Mouse (Mus musculus): ENCODE data around the gene Cisd2. TPM values are rescaled to one million over a fixed set of nuclear protein-coding genes. Genes with fewer than 3 reads are reported as not detected.
A peak's percentile ranks its signal among the peaks of the same experiment; 100 is the strongest.

Cisd2 gene
- 68.8 and 77.6 TPM in 2 replicates for polyA plus RNA-seq (2015; fragmentation: Nextera tagmentation; extraction: Ambion mirVana)

DNA sequence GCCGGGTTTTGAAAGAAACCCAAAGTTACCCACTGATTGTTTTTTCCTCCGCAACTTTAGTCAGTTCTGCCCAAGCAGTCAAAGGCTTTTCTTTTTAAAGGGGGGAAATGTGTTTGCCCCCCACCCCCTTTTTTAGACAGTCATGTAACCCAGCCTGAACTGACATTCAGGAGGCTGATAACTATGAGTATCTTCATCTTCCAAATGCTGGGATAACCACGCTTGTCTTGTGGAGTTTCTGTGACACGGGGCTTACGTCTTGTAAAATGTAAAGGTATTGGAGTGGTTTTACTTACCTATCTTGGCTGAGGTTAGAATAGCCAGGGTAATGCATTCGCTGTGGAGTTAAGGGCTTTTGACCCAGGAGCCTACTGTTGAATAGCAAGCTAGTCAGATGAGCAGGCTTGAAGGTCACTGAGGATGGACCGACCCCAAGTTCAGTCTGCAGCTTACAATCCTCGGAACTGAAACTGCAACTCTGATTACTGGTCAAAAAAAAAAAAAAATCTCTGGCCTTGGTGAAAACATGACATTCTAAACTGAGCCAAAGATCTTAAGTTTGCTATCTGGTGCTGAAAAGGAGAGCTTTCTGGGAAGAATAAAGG lies at the start of gene Cisd2:
Gene Cisd2, minus strand, starts transcription at position 318 of the 605 bp plus-strand sequence.
- peak within 1 kb of the TSS; percentile 83 for H3K4me3 ChIP-seq (replicated peaks)
- H3K4me2 ChIP-seq, result peak within 1 kb of the TSS; percentile 75
- H3K36me3 ChIP-seq, result no peaks in the 10 kb centered on the region
- H3K9ac ChIP-seq, result peak within 1 kb of the TSS; percentile 83
- H3K4me1 ChIP-seq, result peaks cover 20% of the 10 kb centered on the region
- peak; percentile 24 for ATAC-seq (replicated peaks; ENCODE audit: low FRiP score)
- H3K27ac ChIP-seq, result peak within 1 kb of the TSS; percentile 98
- 1% methylated on average over 8 of the region's 8 CpGs for WGBS
- H3K9me3 ChIP-seq (replicated peaks), result no peaks in the 10 kb centered on the region
- H3K27me3 ChIP-seq, result no peaks in the 10 kb centered on the region

DNA sequence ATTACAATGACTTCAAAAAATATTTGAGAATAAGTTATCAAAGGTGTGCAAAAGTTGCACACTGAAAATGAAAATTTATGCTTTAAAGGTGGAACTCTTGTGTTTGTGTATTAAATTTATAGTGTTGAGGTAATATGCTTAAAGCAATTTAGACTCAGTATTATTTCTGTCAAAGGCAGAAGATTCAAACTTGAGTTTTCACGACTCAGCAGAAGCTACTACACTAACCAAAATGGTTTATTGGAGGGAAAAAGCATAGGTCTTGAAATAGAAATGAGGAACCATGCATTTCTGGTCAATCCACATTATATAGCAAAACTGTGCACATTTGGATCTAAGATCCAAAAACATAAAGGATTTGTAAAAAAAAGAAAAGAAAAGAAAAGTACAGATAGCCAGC lies 47.1 kb upstream of the Cisd2 start:
- H3K9ac ChIP-seq, result no peak overlapping the region
- no peaks in the 10 kb centered on the region for H3K9me3 ChIP-seq (replicated peaks)
- H3K4me2 ChIP-seq, result no peak overlapping the region
- H3K4me1 ChIP-seq, result no peaks in the 10 kb centered on the region
- H3K27ac ChIP-seq, result no peak overlapping the region
- no peaks in the 10 kb centered on the region for H3K27me3 ChIP-seq
- H3K4me3 ChIP-seq (replicated peaks), result no peak overlapping the region
- peaks cover 15% of the 10 kb centered on the region for H3K36me3 ChIP-seq
- WGBS, result 64% methylated on average over 1 of the region's 1 CpGs
- ATAC-seq (replicated peaks; ENCODE audit: low FRiP score), result no peak

DNA sequence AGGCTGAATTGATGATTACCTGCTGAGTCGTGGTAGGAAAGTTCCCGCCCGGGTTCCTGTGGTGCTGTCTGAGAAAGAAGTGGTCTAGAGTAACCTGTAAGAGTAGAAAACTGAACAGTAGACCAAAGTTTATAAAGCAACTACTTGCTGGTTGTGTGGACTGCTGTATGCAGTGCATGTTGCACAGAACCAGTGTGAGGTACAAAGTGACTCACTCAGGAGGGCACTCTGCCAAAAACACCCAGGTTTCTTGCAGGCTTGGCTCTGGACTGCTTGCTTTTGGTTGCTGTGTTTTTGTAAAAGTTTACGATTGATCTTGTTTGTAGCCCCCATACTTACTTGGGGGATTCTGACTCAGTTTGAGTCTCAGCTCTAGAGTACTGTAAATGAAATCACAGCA lies 46.2 kb upstream of the Cisd2 start:
- H3K9me3 ChIP-seq (replicated peaks), result no peaks in the 10 kb centered on the region
- no peak overlapping the region for H3K9ac ChIP-seq
- peak; percentile 66 for ATAC-seq (replicated peaks; ENCODE audit: low FRiP score)
- H3K4me3 ChIP-seq (replicated peaks), result no peak overlapping the region
- peaks cover 19% of the 10 kb centered on the region for H3K36me3 ChIP-seq
- 43% methylated on average over 4 of the region's 4 CpGs for WGBS
- H3K27ac ChIP-seq, result no peak overlapping the region
- H3K27me3 ChIP-seq, result no peaks in the 10 kb centered on the region
- no peak overlapping the region for H3K4me2 ChIP-seq
- no peaks in the 10 kb centered on the region for H3K4me1 ChIP-seq

DNA sequence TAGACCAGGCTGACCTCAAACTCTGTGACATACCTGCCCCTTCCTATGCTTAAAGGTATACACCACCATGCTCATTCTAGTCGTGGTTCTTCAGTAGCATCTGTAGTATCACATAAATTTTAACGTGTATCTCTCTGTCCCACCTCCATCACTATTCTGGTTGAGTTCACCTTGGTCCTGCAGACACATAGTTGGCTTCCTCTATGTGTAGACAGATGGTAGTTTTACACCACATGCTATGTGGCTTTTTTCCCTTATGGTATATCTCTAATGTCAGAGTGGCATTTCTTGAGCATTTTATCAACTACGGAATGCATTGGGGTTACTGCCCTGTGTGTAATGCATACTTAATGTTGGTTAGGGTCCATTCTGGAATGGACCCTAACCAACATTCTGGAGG lies 45.4 kb upstream of the Cisd2 start:
- Histone ChIP-seq H3K4me3 (replicated peaks) (no peak overlapping the region), H3K9ac (no peak overlapping the region), H3K4me2 (no peak overlapping the region), H3K4me1 (no peaks in the 10 kb centered on the region), H3K9me3 (replicated peaks) (no peaks in the 10 kb centered on the region), H3K27ac (no peak overlapping the region), H3K36me3 (peaks cover 25% of the 10 kb centered on the region), H3K27me3 (no peaks in the 10 kb centered on the region)
- WGBS, result 47% methylated on average over 3 of the region's 3 CpGs
- ATAC-seq (replicated peaks; ENCODE audit: low FRiP score), result no peak

DNA sequence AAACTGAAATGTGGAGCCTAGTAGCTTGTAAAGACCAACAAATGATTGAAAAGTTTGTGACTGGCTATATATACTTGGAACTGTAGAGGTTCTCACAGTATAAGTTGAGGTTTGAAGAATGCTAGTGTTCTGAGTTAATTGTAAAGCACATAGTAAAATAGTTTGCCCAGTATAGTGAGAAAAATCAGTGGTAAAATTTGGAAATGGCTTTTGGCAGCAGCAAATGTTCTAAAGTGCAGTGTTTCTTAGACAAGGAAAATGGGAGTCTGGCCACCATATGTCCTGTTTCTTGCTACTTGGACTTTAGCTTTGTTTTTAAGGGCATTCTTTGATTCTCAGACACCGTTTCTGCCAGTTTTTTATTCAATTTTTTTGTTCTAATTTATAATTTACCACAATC lies 44.7 kb upstream of the Cisd2 start:
- ATAC-seq (replicated peaks; ENCODE audit: low FRiP score), result no peak
- Histone ChIP-seq H3K9me3 (replicated peaks) (no peaks in the 10 kb centered on the region), H3K4me3 (replicated peaks) (no peak overlapping the region), H3K9ac (no peak overlapping the region), H3K27ac (no peak overlapping the region), H3K4me2 (no peak overlapping the region), H3K27me3 (no peaks in the 10 kb centered on the region), H3K4me1 (no peaks in the 10 kb centered on the region), H3K36me3 (peaks cover 31% of the 10 kb centered on the region)
- 84% methylated on average over 1 of the region's 1 CpGs for WGBS

DNA sequence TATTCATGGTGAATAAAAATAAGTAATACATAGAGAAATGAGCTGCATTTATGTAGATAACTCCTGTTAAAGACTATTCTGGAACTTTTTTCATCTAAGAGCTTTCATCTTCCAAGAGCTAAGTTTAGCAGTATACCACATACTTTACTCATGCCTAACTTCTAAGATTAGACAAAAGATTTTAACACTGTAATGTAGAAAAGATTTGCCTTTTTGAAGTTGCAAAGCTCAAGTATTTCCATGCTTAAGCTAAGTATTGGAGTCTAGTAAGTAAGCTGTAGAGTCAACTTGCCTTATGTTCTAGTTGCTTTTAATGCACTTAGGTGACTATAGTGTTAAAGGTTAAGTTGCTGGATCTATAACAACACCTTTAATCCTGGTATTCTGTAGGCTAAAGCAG lies 35.3 kb upstream of the Cisd2 start:
- Histone ChIP-seq H3K9me3 (replicated peaks) (no peaks in the 10 kb centered on the region), H3K36me3 (peaks cover 71% of the 10 kb centered on the region), H3K4me1 (no peaks in the 10 kb centered on the region), H3K27me3 (no peaks in the 10 kb centered on the region), H3K9ac (no peak overlapping the region), H3K27ac (no peak overlapping the region), H3K4me2 (no peak overlapping the region), H3K4me3 (replicated peaks) (no peak overlapping the region)
- no peak for ATAC-seq (replicated peaks; ENCODE audit: low FRiP score)

DNA sequence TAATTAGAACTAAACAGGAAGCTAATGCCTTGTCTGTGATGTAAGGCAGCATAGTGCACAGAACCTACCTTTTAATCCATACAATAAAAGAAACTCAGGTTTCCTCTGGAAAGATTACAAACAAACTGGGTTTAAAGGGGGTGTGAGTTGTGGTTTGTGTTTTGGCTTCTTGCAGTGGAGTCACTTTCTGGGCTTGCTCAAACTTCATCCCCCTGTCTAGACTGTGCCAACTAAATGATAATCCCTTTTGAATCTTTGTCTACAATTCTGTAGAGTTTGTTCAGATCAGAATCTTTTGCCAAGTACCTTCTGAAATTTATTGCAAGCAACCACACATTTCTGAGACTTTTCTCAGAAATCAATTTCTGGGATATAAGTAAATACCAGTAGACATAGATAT lies 21.2 kb upstream of the Cisd2 start:
- no peak overlapping the region for H3K4me3 ChIP-seq (replicated peaks)
- H3K4me2 ChIP-seq, result no peak overlapping the region
- ATAC-seq (replicated peaks; ENCODE audit: low FRiP score), result no peak
- no peaks in the 10 kb centered on the region for H3K9me3 ChIP-seq (replicated peaks)
- no peak overlapping the region for H3K27ac ChIP-seq
- no peaks in the 10 kb centered on the region for H3K27me3 ChIP-seq
- peaks cover 16% of the 10 kb centered on the region for H3K4me1 ChIP-seq
- H3K36me3 ChIP-seq, result peaks cover 25% of the 10 kb centered on the region
- H3K9ac ChIP-seq, result no peak overlapping the region

DNA sequence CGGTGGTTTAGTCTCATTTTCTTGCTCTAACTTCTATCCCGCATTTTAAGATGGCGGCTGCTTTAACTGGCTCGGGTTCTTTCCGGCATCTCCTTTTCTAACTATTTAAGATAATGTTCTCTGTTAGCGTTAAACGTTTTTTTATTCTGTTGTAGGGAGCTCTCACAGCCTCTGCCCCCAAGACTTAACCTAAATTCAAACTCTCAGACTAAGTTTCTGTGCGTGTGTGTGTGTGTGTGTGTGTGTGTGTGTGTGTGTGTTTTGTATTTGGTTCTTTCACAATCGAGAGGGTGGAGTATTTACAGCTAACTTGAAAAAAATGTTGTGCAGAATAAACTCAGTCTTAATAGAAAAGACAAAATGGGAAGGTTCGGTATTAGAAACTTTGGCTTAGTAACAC lies 16.9 kb upstream of the Cisd2 start:
- Histone ChIP-seq H3K4me3 (replicated peaks) (peak overlapping the region; percentile 81), H3K9ac (peak overlapping the region; percentile 96), H3K27me3 (no peaks in the 10 kb centered on the region), H3K4me2 (peak overlapping the region; percentile 67), H3K36me3 (peaks cover 18% of the 10 kb centered on the region), H3K4me1 (peaks cover 23% of the 10 kb centered on the region), H3K27ac (no peak overlapping the region; the same call in 1 of the 2 replicates), H3K9me3 (replicated peaks) (no peaks in the 10 kb centered on the region)
- ATAC-seq (replicated peaks; ENCODE audit: low FRiP score), result no peak
- 35% methylated on average over 10 of the region's 10 CpGs for WGBS

DNA sequence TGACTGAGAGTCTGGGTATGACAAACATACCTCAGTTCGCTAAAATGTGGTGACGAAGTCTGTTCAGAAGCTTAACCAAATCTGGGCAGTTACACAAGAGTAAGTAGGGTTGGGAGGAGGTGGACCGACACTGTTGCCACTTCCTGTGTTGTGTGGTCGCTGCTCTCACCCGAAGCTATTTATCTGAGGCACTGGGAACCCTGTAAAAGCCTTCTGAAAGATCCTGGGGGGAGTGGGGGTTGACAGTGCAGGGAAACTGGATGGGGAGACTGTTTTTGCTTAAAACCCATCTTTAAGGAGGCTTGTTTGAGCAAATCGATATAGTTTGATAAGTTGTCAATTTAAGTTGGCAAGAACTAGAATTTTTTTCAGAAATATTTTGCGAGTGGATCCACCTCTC lies 16.5 kb upstream of the Cisd2 start:
- peaks cover 23% of the 10 kb centered on the region for H3K4me1 ChIP-seq

DNA sequence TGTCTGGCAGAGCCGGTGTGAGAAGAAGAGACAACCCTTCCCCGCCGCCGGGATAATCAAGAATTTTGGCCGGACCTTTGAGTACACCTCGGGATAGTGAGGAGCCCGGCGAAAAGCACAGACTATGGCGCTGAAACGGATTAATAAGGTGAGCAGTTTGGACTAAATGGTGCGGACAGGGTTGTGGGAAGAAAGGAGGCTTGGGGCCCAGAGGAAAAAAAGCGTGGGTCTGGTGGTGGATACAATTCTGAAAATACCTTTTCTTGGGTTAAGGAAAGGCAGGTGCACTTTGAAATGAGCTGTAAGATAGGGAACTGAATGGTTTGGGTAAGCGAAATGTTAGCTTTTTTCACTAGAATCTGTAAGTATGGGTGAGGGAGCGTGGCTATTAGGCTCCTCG lies 15.9 kb upstream of the Cisd2 start:
- H3K4me3 ChIP-seq (replicated peaks), result peak overlapping the region; percentile 81
- ATAC-seq (replicated peaks; ENCODE audit: low FRiP score), result no peak
- H3K27me3 ChIP-seq, result no peaks in the 10 kb centered on the region
- H3K4me2 ChIP-seq, result peak overlapping the region; percentile 67
- 3% methylated on average over 15 of the region's 15 CpGs for WGBS
- H3K27ac ChIP-seq, result peak overlapping the region; percentile 100
- peaks cover 20% of the 10 kb centered on the region for H3K4me1 ChIP-seq
- H3K9ac ChIP-seq, result peak overlapping the region; percentile 96
- peaks cover 14% of the 10 kb centered on the region for H3K36me3 ChIP-seq
- H3K9me3 ChIP-seq (replicated peaks), result no peaks in the 10 kb centered on the region

More for the DNA sequence above, 16.5 kb upstream of the Cisd2 start:
- Histone ChIP-seq H3K27ac (peak overlapping the region; percentile 100), H3K27me3 (no peaks in the 10 kb centered on the region), H3K4me2 (peak overlapping the region; percentile 67), H3K4me3 (replicated peaks) (peak overlapping the region; percentile 81), H3K9me3 (replicated peaks) (no peaks in the 10 kb centered on the region), H3K9ac (peak overlapping the region; percentile 96), H3K36me3 (peaks cover 18% of the 10 kb centered on the region)
- 14% methylated on average over 7 of the region's 7 CpGs for WGBS
- no peak for ATAC-seq (replicated peaks; ENCODE audit: low FRiP score)

DNA sequence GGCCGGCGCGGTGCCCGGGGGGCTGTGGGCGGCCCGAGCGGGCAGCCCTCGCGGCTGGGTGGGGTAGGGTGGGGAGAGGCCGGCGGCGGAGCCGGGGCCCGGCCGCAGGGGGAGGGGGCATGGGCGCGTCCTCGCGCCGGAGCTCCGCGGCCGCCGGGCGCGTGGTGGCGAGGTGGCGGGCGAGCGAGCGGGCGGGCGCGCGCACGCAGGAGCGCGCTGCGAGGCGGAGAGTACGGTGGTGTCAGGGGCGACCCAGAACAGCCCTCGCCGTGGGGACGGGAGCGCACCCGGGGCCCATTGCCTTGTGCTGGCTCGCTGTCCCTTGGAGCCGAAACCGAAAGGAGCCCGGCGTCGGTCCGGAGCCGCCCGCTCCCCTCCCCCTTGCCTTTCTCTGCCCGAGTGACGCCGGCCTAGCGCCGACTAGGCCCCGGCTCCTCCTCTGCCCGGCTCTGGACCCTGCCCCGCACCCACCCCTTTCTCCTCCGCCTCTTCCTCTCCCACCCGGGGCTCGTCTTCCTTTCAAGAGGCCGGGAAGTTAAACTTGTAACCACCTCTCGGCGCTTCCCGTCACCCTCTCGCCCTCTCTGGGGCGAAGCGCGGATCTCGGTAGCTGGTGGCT lies 15.3 kb upstream of the Cisd2 start:
- Histone ChIP-seq H3K4me2 (peak overlapping the region; percentile 67), H3K36me3 (peaks cover 16% of the 10 kb centered on the region), H3K27ac (peak overlapping the region; percentile 100), H3K4me3 (replicated peaks) (peak overlapping the region; percentile 81), H3K9ac (peak overlapping the region; percentile 96), H3K27me3 (no peaks in the 10 kb centered on the region), H3K4me1 (peaks cover 20% of the 10 kb centered on the region), H3K9me3 (replicated peaks) (no peaks in the 10 kb centered on the region)
- ATAC-seq (replicated peaks; ENCODE audit: low FRiP score), result peak; percentile 72
- 0% methylated on average over 59 of the region's 76 CpGs for WGBS

DNA sequence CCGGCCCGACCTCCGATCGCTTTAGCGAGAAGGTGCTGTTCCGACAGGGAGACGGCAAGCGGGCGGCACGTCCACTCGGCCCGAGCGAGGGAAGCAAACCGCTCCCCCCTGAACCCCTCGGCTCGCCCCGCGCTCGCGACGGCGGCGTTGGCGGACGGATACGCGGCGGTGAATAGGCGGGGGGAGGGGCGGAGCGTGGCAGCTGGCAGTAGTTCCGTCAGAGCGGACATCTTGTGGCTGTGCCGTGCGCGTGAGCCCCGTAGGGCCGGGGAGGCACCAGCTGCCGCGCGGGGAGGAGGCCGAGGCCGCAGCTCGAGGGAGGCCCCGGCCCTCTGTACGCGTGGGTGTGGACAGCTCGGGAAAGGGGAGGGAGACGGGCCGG lies 14.8 kb upstream of the Cisd2 start:
- Histone ChIP-seq H3K9ac (peak overlapping the region; percentile 96), H3K4me2 (peak overlapping the region; percentile 67), H3K4me3 (replicated peaks) (peak overlapping the region; percentile 81), H3K4me1 (peaks cover 17% of the 10 kb centered on the region), H3K36me3 (peaks cover 16% of the 10 kb centered on the region), H3K27ac (peak overlapping the region; percentile 100), H3K27me3 (no peaks in the 10 kb centered on the region), H3K9me3 (replicated peaks) (no peaks in the 10 kb centered on the region)
- under 1% methylated on average over 45 of the region's 50 CpGs for WGBS
- ATAC-seq (replicated peaks; ENCODE audit: low FRiP score), result peak; percentile 80

All from kidney, embryonic 15.5 days (tissue).